Mouse (Mus musculus): ENCODE measurements around the gene Fam129b.

GRCm38 (mm10) chr2:32881723-32882122 lies 5.8 kb downstream of the Fam129b start:
- no peak for TF ChIP-seq CTCF (conservative IDR thresholded peaks at IDR 0.05; ENCODE audit: insufficient read depth, insufficient read length, low read depth, low read length)
- TF ChIP-seq POLR2A (IDR thresholded peaks at IDR 0.05; ENCODE audit: low read depth, low read length), result no peak

Data from kidney, adult 2 months (tissue).